Mouse (Mus musculus) forebrain, embryonic 14.5 days (tissue): ENCODE data around the gene Slco2b1. TPM values are rescaled to one million over a fixed set of nuclear protein-coding genes. Genes with fewer than 3 reads are reported as not detected.

Experiments
- ATAC-seq: fragments of 200-750 bp; cut with Nextera tagmentation; 2 replicates; pipeline ENCODE4 v1.8.0; 2017; ENCODE audit warnings: mild to moderate bottlenecking, moderate library complexity
- DNase-seq: peaks from one replicate; pipeline ENCODE4 v3.0.0-alpha.2; 2015; ENCODE audit warnings: low spot score
- H3K27ac ChIP-seq: fragments of 300-500 bp; sonication (generic); 2 replicates; pipeline ENCODE4 v1.5.1; 2014; ENCODE audit warnings: low read depth, mild to moderate bottlenecking, control low read depth, low read length, moderate library complexity
- H3K27me3 ChIP-seq: fragments of 300-500 bp; sonication (generic); replicated peaks from 2 replicates; pipeline ENCODE4 v1.6.1; 2014; ENCODE audit warnings: low read length, control low read depth, mixed read lengths; ENCODE audit not compliant: control insufficient read depth, insufficient read depth
- H3K36me3 ChIP-seq: fragments of 300-500 bp; sonication (generic); 2 replicates; pipeline ENCODE4 v1.6.1; 2014; ENCODE audit warnings: low read length, control low read depth; ENCODE audit not compliant: control insufficient read depth, insufficient read depth
- H3K4me1 ChIP-seq: fragments of 300-500 bp; sonication (generic); 2 replicates; pipeline ENCODE4 v1.6.1; 2014; ENCODE audit warnings: antibody characterized with exemption, low read length, control low read depth; ENCODE audit not compliant: control insufficient read depth, insufficient read depth
- H3K4me2 ChIP-seq: fragments of 300-500 bp; sonication (generic); 2 replicates; pipeline ENCODE4 v1.6.1; 2014; ENCODE audit warnings: mild to moderate bottlenecking, control low read depth, low read length
- H3K4me3 ChIP-seq: fragments of 300-500 bp; sonication (generic); 2 replicates; pipeline ENCODE4 v1.5.1; 2014; ENCODE audit warnings: low read depth, low read length, control low read depth
- H3K9ac ChIP-seq: fragments of 300-500 bp; sonication (generic); 2 replicates; pipeline ENCODE4 v1.6.1; 2014; ENCODE audit warnings: mild to moderate bottlenecking, low read length, control low read depth, moderate library complexity
- H3K9me3 ChIP-seq: fragments of 300-500 bp; sonication (generic); replicated peaks from 2 replicates; pipeline ENCODE4 v1.6.1; 2016; ENCODE audit warnings: low read length, control low read depth, mixed read lengths; ENCODE audit not compliant: control insufficient read depth
- WGBS: fragments of 180-500 bp; shearing (Covaris S2); extraction: QIAGEN DNeasy Blood & Tissue Kit; methylation state at CpG from one replicate; pipeline ENCODE4 v1.1.7; 2014; 5-methylcytosine and 5-hydroxymethylcytosine counted together
- polyA plus RNA-seq: library from polyadenylated mRNA; unstranded; fragments of >200 nt; fragmentation: Nextera tagmentation; extraction: Ambion mirVana; gene quantifications from 2 replicates; pipeline ENCODE4 v1.2.1, GENCODE M21; 2014

Gene Slco2b1
- polyA plus RNA-seq, 1 experiment from 2014 or later, result 3.4 TPM

DNA sequence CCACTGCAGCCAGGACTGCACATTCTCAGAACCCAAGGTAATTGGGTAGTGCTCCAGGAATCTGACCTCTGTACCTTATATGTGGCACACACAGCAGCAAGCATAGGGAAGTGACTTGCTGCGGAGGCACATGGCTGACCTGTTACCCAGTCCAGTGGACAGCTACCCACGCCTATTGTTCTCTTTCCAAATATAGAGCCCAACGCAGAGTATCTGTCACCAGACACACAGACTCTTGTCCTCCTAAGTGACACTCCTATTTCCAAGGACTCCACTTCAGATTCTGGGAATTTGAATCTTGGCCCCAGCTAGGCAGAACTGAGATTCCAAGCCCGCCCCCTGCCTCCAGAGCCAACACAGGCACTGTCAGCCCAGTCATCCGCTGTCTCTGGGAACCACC lies 30.4 kb downstream of the Slco2b1 start:
- DNase-seq (no peak), ATAC-seq (no peak)
- 88% methylated on average over 5 of the region's 5 CpGs for WGBS
- H3K36me3 ChIP-seq, result no peaks in the 10 kb centered on the region
- H3K4me3 ChIP-seq, result no peak overlapping the region
- no peaks in the 10 kb centered on the region for H3K27me3 ChIP-seq
- no peak overlapping the region for H3K4me2 ChIP-seq
- H3K9me3 ChIP-seq, result no peaks in the 10 kb centered on the region
- H3K9ac ChIP-seq, result no peak overlapping the region
- H3K4me1 ChIP-seq, result no peaks in the 10 kb centered on the region
- no peak overlapping the region for H3K27ac ChIP-seq

DNA sequence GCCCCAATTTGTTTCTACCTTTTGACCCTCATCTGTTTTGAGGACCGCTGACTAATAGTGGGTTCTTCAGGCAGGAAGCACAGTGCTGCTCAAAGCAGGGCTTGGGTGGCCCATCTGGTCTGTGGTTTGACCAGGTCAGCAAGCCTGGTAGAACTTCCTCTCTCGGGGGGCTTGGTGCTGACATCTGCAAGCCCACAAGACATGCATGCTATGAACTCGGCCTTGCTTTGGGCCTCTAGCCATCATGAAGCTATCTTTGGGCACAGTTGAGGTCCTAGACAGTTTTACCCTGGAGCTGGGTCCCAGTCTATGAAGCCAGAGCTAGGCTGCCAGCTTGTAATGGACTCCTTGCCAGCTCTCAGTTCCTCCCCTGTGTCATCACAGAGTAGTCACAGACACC lies 36.2 kb downstream of the Slco2b1 start:
- H3K27me3 ChIP-seq, result no peaks in the 10 kb centered on the region
- H3K4me1 ChIP-seq, result no peaks in the 10 kb centered on the region
- ATAC-seq (no peak), DNase-seq (no peak)
- WGBS, result 88% methylated on average over 3 of the region's 3 CpGs
- H3K9ac ChIP-seq, result no peak overlapping the region
- H3K27ac ChIP-seq, result no peak overlapping the region
- H3K4me3 ChIP-seq, result no peak overlapping the region
- no peaks in the 10 kb centered on the region for H3K9me3 ChIP-seq
- no peak overlapping the region for H3K4me2 ChIP-seq
- no peaks in the 10 kb centered on the region for H3K36me3 ChIP-seq

DNA sequence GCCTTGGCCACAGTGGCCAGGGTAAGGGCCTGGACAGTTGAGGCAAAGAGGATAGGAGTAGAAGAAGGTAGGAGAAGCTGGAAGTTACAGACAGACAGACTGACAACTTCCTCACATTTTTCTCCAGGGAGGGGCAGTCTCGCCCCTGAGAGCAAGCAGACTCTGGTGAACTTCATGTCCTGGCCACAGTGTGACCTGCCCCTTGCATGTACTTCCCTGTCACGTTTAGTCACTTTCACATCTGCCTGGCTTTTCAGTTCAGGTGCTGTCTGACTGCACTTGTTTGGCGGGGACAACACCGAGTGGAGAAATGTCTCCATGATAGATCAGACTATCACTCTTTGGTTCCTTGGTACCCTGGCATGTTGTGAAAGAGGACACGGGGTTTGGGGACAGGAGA lies 36.9 kb downstream of the Slco2b1 start:
- Histone ChIP-seq H3K36me3 (no peaks in the 10 kb centered on the region), H3K9ac (no peak overlapping the region), H3K9me3 (no peaks in the 10 kb centered on the region), H3K4me3 (no peak overlapping the region), H3K4me1 (no peaks in the 10 kb centered on the region), H3K27me3 (no peaks in the 10 kb centered on the region), H3K4me2 (no peak overlapping the region), H3K27ac (no peak overlapping the region)
- ATAC-seq (no peak), DNase-seq (no peak)
- 83% methylated on average over 5 of the region's 5 CpGs for WGBS

DNA sequence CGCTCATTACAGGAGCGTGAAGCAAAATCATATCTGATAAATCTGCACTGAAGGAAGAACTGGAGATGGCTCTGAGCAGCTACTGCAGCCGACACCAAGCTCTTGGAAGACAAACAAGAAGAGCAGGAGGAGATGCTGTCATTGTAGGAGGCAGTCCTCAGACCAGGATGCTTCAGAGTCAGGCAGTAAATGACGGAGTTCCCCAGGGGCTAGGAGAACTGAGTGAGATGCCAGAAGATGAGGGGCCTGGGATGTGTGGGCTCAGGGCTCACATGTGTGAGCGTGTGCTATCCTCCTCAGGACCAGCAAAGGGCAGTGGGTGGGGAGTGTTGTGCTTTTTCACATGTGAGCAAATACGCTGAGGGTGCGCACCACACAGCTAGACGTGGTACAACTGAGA lies 38.0 kb downstream of the Slco2b1 start:
- Histone ChIP-seq H3K36me3 (no peaks in the 10 kb centered on the region), H3K9ac (no peak overlapping the region), H3K4me3 (no peak overlapping the region), H3K9me3 (no peaks in the 10 kb centered on the region), H3K4me1 (no peaks in the 10 kb centered on the region), H3K27ac (no peak overlapping the region), H3K4me2 (no peak overlapping the region), H3K27me3 (no peaks in the 10 kb centered on the region)
- DNase-seq, result no peak
- no peak for ATAC-seq
- 83% methylated on average over 8 of the region's 8 CpGs for WGBS

DNA sequence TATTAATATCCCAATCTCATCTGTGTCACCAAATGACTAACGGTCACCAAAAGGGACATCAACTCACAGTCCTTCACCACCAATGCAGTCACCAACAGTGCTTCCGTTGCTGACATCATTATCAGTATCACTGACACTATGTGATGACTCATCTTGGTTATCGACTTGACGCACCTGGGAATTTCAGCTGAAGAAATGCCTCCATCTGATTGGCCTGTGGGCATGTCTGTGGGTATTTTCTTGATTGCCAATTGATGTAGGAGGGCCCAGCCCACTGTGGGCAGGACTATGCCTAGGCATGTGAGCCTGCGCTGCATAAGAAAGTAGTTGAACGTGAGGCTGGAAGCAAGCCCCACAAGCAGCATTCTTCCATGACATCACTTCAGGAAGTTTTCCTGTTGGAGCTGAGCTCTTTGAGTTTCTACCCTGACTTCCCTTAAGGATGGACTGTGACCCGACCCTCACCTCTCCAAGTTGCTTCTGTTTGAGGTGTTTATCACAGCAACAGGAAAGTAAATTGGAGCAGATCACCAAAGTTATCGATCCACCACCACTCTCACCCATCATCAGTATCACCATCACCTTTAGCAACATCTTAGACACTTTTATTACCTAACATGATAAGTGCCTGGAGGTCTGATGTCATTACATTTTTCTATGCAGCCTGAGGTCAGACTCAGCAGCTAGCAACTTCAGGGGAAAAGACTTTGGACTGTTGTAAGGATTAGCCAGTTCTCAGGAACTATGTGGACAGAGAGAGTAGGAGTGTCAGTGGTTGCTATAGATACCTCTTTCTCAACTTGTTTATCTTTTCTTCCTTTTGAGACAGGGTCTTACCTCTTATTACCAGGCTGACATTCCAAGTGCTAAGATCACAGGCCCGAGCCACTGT lies 39.4 kb downstream of the Slco2b1 start:
- ATAC-seq, result no peak
- no peak overlapping the region for H3K27ac ChIP-seq
- H3K4me3 ChIP-seq, result no peak overlapping the region
- no peaks in the 10 kb centered on the region for H3K4me1 ChIP-seq
- no peaks in the 10 kb centered on the region for H3K27me3 ChIP-seq
- H3K9ac ChIP-seq, result no peak overlapping the region
- H3K4me2 ChIP-seq, result no peak overlapping the region
- no peak for DNase-seq
- H3K36me3 ChIP-seq, result no peaks in the 10 kb centered on the region
- no peaks in the 10 kb centered on the region for H3K9me3 ChIP-seq
- WGBS, result 84% methylated on average over 9 of the region's 9 CpGs

DNA sequence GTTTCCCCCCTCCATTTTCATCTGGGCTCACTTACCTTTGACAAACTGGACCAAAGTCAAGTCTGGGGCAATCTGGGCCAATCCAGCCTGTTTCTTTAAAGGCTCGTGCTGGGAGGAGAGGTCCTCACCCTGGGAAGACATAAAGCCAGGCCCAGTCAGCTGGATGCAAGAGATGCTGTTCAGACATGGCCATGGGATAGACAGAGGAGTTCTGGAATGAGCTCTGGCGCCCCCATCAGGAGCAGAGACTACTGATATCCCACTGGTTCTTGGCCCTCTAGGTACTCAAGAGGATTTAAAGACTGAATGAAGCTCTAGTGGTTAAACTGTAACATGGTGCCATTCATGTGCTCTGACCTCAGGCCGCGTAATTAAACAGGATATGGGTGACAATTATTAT lies 40.2 kb downstream of the Slco2b1 start:
- ATAC-seq (no peak), DNase-seq (no peak)
- Histone ChIP-seq H3K27ac (no peak overlapping the region), H3K36me3 (no peaks in the 10 kb centered on the region), H3K4me1 (no peaks in the 10 kb centered on the region), H3K9ac (no peak overlapping the region), H3K27me3 (no peaks in the 10 kb centered on the region), H3K4me3 (no peak overlapping the region), H3K9me3 (no peaks in the 10 kb centered on the region), H3K4me2 (no peak overlapping the region)
- WGBS, result 78% methylated on average over 4 of the region's 4 CpGs

DNA sequence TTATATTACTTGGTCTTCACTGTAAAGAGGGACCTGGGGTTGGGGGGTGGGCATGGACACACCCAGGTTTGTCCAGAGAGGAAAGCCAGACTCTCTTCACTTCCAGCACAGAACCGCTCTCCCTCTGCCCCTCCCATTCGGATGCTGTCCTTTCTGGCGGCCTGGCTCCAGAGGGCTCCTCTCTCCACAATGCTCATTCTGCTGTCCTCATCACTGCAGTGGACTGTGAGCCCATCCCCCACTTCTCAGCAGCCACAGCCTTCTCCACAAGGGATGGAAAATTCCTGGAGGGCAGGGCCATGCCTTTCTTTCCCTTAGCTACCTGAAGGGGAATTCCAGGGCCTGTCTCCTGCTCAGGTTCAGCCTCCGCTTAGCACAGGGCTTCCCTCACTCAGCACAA lies 42.3 kb downstream of the Slco2b1 start:
- Histone ChIP-seq H3K4me3 (no peak overlapping the region), H3K27me3 (no peaks in the 10 kb centered on the region), H3K36me3 (no peaks in the 10 kb centered on the region), H3K4me2 (no peak overlapping the region), H3K9me3 (no peaks in the 10 kb centered on the region), H3K27ac (no peak overlapping the region), H3K4me1 (peaks cover 4% of the 10 kb centered on the region; the same call in 1 of the 2 replicates), H3K9ac (no peak overlapping the region)
- DNase-seq (no peak), ATAC-seq (no peak)
- WGBS, result 30% methylated on average over 4 of the region's 4 CpGs

DNA sequence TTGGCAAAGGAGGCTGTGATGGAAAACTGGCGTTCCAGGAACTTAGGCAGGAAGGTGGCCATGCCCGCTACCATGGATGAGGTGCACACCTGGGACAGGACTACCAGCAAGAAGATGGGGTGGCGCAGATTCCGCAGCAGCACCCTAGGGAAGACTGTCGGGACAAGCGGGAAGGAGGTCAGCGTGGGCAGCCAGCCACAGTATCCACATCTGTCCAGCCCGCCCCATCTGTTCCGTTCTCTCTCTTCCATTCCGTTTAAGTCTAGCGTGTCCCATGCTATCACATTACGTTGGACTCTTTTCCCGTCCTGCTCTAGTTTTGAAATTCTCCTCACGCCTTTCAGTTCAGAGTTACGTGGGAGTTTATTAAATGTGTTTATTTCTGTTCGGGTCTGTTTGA lies 44.0 kb downstream of the Slco2b1 start:
- Histone ChIP-seq H3K9me3 (no peaks in the 10 kb centered on the region), H3K4me1 (peaks cover 4% of the 10 kb centered on the region; the same call in 1 of the 2 replicates), H3K27ac (no peak overlapping the region), H3K36me3 (no peaks in the 10 kb centered on the region), H3K4me3 (no peak overlapping the region), H3K27me3 (no peaks in the 10 kb centered on the region), H3K4me2 (no peak overlapping the region), H3K9ac (no peak overlapping the region)
- ATAC-seq, result no peak
- no peak for DNase-seq
- WGBS, result 93% methylated on average over 16 of the region's 16 CpGs

DNA sequence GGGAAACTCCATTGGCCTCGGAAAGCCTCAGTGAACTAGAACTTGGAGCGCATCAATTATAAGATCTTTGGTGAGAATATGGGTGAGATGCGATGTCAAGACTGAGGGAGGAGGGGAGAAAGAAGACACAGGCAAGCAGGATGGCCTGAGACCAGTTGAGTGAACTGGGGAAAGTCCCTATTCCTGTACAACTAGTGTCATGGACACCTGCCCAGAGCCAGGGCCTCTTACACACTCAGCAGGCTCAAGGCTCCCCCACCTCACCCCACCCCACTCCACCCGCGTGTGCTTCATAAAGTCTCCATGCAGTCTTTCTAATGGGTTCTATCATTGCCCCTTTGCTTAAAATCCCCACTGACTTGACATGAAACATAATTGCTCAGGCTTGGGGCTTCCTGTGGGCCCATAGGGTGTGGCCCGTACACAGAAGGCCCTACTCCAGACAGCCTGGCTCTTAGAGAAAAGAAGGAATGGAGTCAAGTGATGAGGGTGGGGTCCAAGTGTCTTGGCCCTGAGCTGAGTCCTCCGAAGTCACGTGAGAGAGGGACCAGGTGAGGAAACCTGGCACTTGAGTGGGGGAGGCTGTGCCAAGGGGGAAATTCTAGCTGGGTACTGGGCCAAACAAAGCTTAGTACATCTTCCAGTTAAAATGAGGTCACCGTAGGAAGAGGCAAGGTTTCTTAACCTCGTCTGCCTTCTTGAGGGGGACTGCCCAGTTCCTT lies 45.2 kb downstream of the Slco2b1 start:
- WGBS, result 92% methylated on average over 10 of the region's 10 CpGs
- H3K4me2 ChIP-seq, result no peak overlapping the region
- no peaks in the 10 kb centered on the region for H3K9me3 ChIP-seq
- H3K4me3 ChIP-seq, result no peak overlapping the region
- H3K27ac ChIP-seq, result no peak overlapping the region
- H3K9ac ChIP-seq, result no peak overlapping the region
- H3K36me3 ChIP-seq, result no peaks in the 10 kb centered on the region
- peaks cover 4% of the 10 kb centered on the region; the same call in 1 of the 2 replicates for H3K4me1 ChIP-seq
- ATAC-seq (no peak), DNase-seq (no peak)
- no peaks in the 10 kb centered on the region for H3K27me3 ChIP-seq
